Mouse (Mus musculus) thymus, adult 2 months (tissue): Measurements from ENCODE around the gene Sec23b.

ENCODE experiments used
- CTCF ChIP-seq: fragments of 200-500 bp; IDR thresholded peaks from 2 replicates; pipeline ENCODE4 v1.5.1; 2012; ENCODE audit warnings: mild to moderate bottlenecking, control low read depth, low read length, moderate library complexity, borderline replicate concordance; ENCODE audit not compliant: control insufficient read depth, poor library complexity, insufficient read depth; ENCODE audit errors: extremely low read depth
- POLR2A ChIP-seq: fragments of 200-500 bp; IDR thresholded peaks from 2 replicates; pipeline ENCODE4 v1.6.1; 2012; ENCODE audit warnings: mild to moderate bottlenecking, low read length, control low read depth, moderate library complexity; ENCODE audit not compliant: control insufficient read depth, poor library complexity, insufficient read depth; ENCODE audit errors: extremely low read depth

DNA sequence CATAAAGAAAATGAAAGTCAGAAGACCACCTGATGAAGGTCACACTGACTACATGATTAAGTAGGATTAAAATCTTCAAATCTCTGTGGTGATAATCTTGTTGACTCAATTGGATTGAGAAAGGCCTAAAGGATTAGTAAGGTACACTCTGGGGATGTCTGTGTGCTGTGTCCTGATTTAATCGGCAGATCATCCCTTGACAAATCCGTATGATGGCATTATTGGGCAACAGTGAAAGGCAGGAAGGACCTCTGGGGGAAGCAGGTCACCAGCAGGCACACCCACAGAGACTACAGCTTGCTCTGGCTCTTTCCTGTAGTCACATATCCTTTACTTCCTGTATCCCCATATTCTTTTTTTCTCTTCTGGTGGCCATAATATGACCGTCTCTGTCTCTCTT, 36.3 kb upstream of the Sec23b start:
- TF ChIP-seq CTCF (no peak), POLR2A (no peak)
